Mouse (Mus musculus) erythroblast, embryonic 14.5 days (primary cell): Measurements from ENCODE around the gene Naa25. TPM values are rescaled to one million over a fixed set of nuclear protein-coding genes. Genes with fewer than 3 reads are reported as not detected.

Experiments
- H3K27me3 ChIP-seq: 2 replicates; pipeline ENCODE4 v1.6.1; 2012; ENCODE audit warnings: inconsistent platforms; ENCODE audit not compliant: control insufficient read depth
- H3K36me3 ChIP-seq: 2 replicates; pipeline ENCODE4 v1.6.1; 2012; ENCODE audit warnings: mild to moderate bottlenecking, inconsistent platforms; ENCODE audit not compliant: control insufficient read depth
- H3K4me1 ChIP-seq: 2 replicates; pipeline ENCODE4 v1.6.1; 2012; ENCODE audit warnings: inconsistent platforms; ENCODE audit not compliant: control insufficient read depth
- H3K4me3 ChIP-seq: replicated peaks from 2 replicates; pipeline ENCODE3; 2012; ENCODE audit warnings: moderate library complexity, mild to moderate bottlenecking, inconsistent platforms
- H3K9me3 ChIP-seq: 2 replicates; pipeline ENCODE4 v1.6.1; 2012; ENCODE audit warnings: low read length, inconsistent platforms, mixed read lengths; ENCODE audit not compliant: control insufficient read depth
- GATA1 ChIP-seq: IDR thresholded peaks from 2 replicates; pipeline ENCODE4 v1.6.1; 2012; ENCODE audit warnings: low read length, inconsistent platforms, mixed read lengths
- TAL1 ChIP-seq: IDR thresholded peaks from 3 replicates; pipeline ENCODE4 v1.6.1; 2012; ENCODE audit warnings: low read length, inconsistent platforms, mixed read lengths
- polyA plus RNA-seq: library from polyadenylated mRNA; stranded (reverse); fragments of >175 nt; gene quantifications from 2 replicates; pipeline ENCODE4 v1.2.3, GENCODE M21; 2012

Gene Naa25
- polyA plus RNA-seq, 1 experiment = 0.11 TPM

- Histone ChIP-seq H3K27me3 (no peaks in the 10 kb centered on the region), H3K4me1 (peaks cover 16% of the 10 kb centered on the region), H3K9me3 (no peaks in the 10 kb centered on the region), H3K4me3 (no peak overlapping the region), H3K36me3 (peaks cover 90% of the 10 kb centered on the region)
- TF ChIP-seq GATA1 (no peak), TAL1 (no peak)
These were observed 10.1 kb downstream of the Naa25 start for GRCm38 (mm10) chr5:121407856-121408255.

- peaks cover 2% of the 10 kb centered on the region; the same call in 1 of the 2 replicates for H3K4me1 ChIP-seq
- no peak for TF ChIP-seq TAL1
- TF ChIP-seq GATA1 = no peak
- H3K36me3 ChIP-seq = peaks cover 90% of the 10 kb centered on the region
These were observed 13.2 kb downstream of the Naa25 start for GRCm38 (mm10) chr5:121410975-121411374.

GRCm38 (mm10) chr5:121420721-121421120, 23.0 kb downstream of the Naa25 start:
- Histone ChIP-seq H3K4me1 (no peaks in the 10 kb centered on the region), H3K4me3 (no peak overlapping the region), H3K9me3 (peaks cover 5% of the 10 kb centered on the region), H3K27me3 (no peaks in the 10 kb centered on the region), H3K36me3 (peaks cover 95% of the 10 kb centered on the region)
- TF ChIP-seq TAL1 (no peak), GATA1 (no peak)

More at GRCm38 (mm10) chr5:121410975-121411374, 13.2 kb downstream of the Naa25 start:
- Histone ChIP-seq H3K4me3 (no peak overlapping the region), H3K9me3 (no peaks in the 10 kb centered on the region), H3K27me3 (no peaks in the 10 kb centered on the region)

- TF ChIP-seq GATA1 (no peak), TAL1 (no peak)
- Histone ChIP-seq H3K36me3 (peaks cover 95% of the 10 kb centered on the region), H3K27me3 (no peaks in the 10 kb centered on the region), H3K4me3 (no peak overlapping the region), H3K4me1 (no peaks in the 10 kb centered on the region), H3K9me3 (no peaks in the 10 kb centered on the region)
These were observed 25.1 kb downstream of the Naa25 start for GRCm38 (mm10) chr5:121422787-121423186.

DNA sequence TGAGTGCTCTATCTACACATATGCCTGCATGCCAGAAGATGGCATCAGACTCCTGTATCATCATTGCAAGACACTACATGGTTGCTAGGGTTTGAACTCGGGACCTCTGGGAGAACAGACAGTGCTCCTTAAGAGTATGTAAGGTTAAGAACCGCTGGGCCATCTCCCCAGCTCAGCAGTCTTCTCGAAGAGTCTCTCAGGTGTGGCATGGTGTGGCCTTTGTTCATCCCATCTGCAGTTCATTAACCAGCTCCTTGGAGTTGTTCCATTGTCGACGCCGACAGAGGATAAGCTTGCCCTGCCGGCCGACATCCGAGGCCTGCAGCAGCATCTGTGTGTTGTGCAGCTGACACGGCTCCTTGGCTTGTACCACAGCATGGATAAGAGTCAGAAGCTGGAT, 25.6 kb downstream of the Naa25 start:
- Histone ChIP-seq H3K27me3 (no peaks in the 10 kb centered on the region), H3K9me3 (no peaks in the 10 kb centered on the region), H3K4me1 (no peaks in the 10 kb centered on the region), H3K36me3 (peaks cover 95% of the 10 kb centered on the region), H3K4me3 (no peak overlapping the region)
- TF ChIP-seq TAL1 (no peak), GATA1 (no peak)

DNA sequence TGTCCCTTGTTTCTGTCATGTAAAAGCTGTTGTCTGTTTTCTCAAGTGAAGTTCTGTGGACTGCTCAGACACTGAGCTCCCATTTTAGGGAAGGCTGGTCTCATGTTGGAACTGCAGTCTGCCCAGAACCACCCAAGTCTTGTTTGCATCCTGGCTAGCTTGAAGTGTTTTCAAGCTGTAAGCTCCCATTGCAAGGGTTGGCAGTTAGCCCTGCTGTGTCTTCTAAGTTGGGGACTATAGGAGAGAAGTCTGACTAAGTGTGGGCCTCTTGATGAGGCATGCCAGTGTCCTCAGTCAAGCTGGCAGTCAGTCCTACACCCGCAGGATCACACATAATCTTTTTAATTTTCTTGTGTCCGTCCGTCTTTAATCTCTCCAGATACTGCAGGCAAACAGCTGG, 31.2 kb downstream of the Naa25 start:
- Histone ChIP-seq H3K36me3 (peaks cover 99% of the 10 kb centered on the region), H3K27me3 (no peaks in the 10 kb centered on the region), H3K4me1 (no peaks in the 10 kb centered on the region), H3K9me3 (no peaks in the 10 kb centered on the region), H3K4me3 (no peak overlapping the region)
- TF ChIP-seq GATA1 (no peak), TAL1 (no peak)

DNA sequence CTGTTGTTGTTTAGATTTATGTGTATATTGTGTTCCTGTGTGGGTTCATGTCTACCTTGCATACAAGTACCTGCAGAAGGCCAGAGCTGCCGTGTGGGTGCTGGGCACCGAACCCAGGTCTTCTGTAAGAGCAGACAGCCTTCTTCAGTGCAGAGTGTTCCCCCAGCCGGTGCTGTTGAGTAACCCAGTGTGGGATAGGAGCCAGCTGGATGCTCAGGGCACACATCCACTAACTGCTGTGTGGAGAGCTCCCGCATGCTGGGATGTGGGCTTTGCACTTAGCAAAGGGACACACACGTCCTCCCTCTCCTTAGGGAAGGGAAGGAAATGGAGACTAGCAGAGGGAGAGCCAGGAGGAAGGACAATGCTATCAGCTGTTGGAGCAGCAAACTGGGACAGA, 40.4 kb downstream of the Naa25 start:
- no peak for TF ChIP-seq TAL1
- no peak for TF ChIP-seq GATA1
- Histone ChIP-seq H3K4me1 (no peaks in the 10 kb centered on the region), H3K27me3 (no peaks in the 10 kb centered on the region), H3K4me3 (no peak overlapping the region), H3K9me3 (no peaks in the 10 kb centered on the region), H3K36me3 (peaks cover 96% of the 10 kb centered on the region)

GRCm38 (mm10) chr5:121438756-121439155, 41.0 kb downstream of the Naa25 start:
- Histone ChIP-seq H3K4me1 (no peaks in the 10 kb centered on the region), H3K36me3 (peaks cover 96% of the 10 kb centered on the region), H3K27me3 (no peaks in the 10 kb centered on the region), H3K4me3 (no peak overlapping the region), H3K9me3 (no peaks in the 10 kb centered on the region)
- TF ChIP-seq TAL1 (no peak), GATA1 (no peak)

DNA sequence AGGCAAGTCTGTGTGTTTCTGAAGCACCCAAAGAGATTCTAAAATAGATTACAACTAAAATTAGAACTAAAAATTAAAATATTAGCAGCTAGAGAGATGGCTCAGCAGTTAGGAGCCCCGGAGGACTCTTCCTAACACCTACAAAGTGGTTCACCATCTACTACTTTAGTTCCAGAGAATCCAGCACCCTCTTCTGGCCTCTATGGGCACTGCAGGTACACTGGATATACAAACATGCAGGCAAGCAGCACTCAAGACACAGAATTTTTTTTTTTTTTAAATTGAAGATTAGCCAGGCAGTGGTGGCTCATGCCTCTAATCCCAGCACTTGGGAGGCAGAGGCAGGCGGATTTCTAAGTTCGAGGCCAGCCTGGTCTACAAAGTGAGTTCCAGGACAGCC, 45.8 kb downstream of the Naa25 start:
- no peaks in the 10 kb centered on the region; the same call in none of the 2 replicates for H3K4me1 ChIP-seq
- no peaks in the 10 kb centered on the region; the same call in 1 of the 2 replicates for H3K9me3 ChIP-seq
- H3K36me3 ChIP-seq = peaks cover 97% of the 10 kb centered on the region
- no peak overlapping the region for H3K4me3 ChIP-seq
- no peaks in the 10 kb centered on the region for H3K27me3 ChIP-seq
- TF ChIP-seq TAL1 (no peak), GATA1 (no peak)

DNA sequence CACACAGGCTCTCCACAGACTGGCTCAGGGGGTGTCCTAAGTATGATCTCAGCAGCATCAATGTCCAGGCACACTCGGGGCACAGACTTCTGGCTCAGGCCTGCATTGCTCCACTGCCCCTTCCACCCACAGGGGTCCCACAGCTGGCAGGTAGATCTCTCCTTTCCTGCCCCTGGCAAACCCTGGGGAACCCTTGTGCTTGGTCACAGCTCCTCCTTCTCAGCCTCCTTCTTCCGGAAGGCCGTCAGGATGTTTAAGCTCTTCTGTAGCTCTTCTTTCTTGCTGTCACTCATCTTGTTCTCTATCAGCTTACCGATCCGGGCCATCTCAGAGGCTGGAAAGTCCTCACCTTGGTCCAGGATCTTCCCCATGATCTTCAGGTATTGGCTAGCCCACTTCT, 47.1 kb downstream of the Naa25 start:
- Histone ChIP-seq H3K4me1 (peaks cover 6% of the 10 kb centered on the region), H3K27me3 (no peaks in the 10 kb centered on the region), H3K4me3 (no peak overlapping the region), H3K9me3 (no peaks in the 10 kb centered on the region; the same call in 1 of the 2 replicates), H3K36me3 (peaks cover 97% of the 10 kb centered on the region)
- TF ChIP-seq TAL1 = no peak
- TF ChIP-seq GATA1 = no peak
